Mouse (Mus musculus): ENCODE results near the gene Tex21. TPM values are rescaled to one million over a fixed set of nuclear protein-coding genes. Genes with fewer than 3 reads are reported as not detected.

The Tex21 gene
- total and polyA plus RNA-seq, 2 experiments from 2014 or later, result 0.11 TPM; not detected in 1

- Histone ChIP-seq H3K9me3 (replicated peaks; ENCODE audit: control insufficient read depth, low read length) (no peaks in the 10 kb centered on the region), H3K4me2 (ENCODE audit: low read depth, low read length) (no peak overlapping the region), H3K27ac (ENCODE audit: low read depth) (no peak overlapping the region), H3K4me1 (ENCODE audit: control insufficient read depth, insufficient read depth) (no peaks in the 10 kb centered on the region), H3K36me3 (replicated peaks; ENCODE audit: control insufficient read depth, insufficient read depth, low read length) (peaks cover 54% of the 10 kb centered on the region), H3K4me3 (ENCODE audit: low read depth, low read length) (no peak overlapping the region), H3K9ac (replicated peaks; ENCODE audit: low read depth, low read length) (no peak overlapping the region), H3K27me3 (ENCODE audit: control insufficient read depth, insufficient read depth, low read length) (no peaks in the 10 kb centered on the region)
- TF ChIP-seq CTCF (IDR thresholded peaks at IDR 0.05; ENCODE audit: low read depth), result no peak
- no peak for TF ChIP-seq EP300 (IDR thresholded peaks at IDR 0.05; ENCODE audit: low read depth)
- 85% methylated on average over 6 of the region's 6 CpGs for WGBS
- ATAC-seq (ENCODE audit: insufficient read depth, low read depth), result no peak
- DNase-seq (ENCODE audit: low spot score), result no peak
Observed at GRCm38 (mm10) chr12:76285418-76285817, 38.9 kb upstream of the Tex21 start.

- no peak overlapping the region for H3K4me2 ChIP-seq (ENCODE audit: low read depth, low read length)
- ATAC-seq (ENCODE audit: insufficient read depth, low read depth) (no peak), DNase-seq (ENCODE audit: low spot score) (no peak)
- no peak overlapping the region for H3K4me3 ChIP-seq (ENCODE audit: low read depth, low read length)
- H3K9ac ChIP-seq (replicated peaks; ENCODE audit: low read depth, low read length), result no peak overlapping the region
- H3K4me1 ChIP-seq (ENCODE audit: control insufficient read depth, insufficient read depth), result no peaks in the 10 kb centered on the region
- no peak overlapping the region for H3K27ac ChIP-seq (ENCODE audit: low read depth)
- H3K27me3 ChIP-seq (ENCODE audit: control insufficient read depth, insufficient read depth, low read length), result no peaks in the 10 kb centered on the region
- peaks cover 54% of the 10 kb centered on the region for H3K36me3 ChIP-seq (replicated peaks; ENCODE audit: control insufficient read depth, insufficient read depth, low read length)
- H3K9me3 ChIP-seq (replicated peaks; ENCODE audit: control insufficient read depth, low read length), result no peaks in the 10 kb centered on the region
- TF ChIP-seq CTCF (IDR thresholded peaks at IDR 0.05; ENCODE audit: low read depth) (no peak), EP300 (IDR thresholded peaks at IDR 0.05; ENCODE audit: low read depth) (no peak)
- 87% methylated on average over 17 of the region's 17 CpGs for WGBS
Observed at GRCm38 (mm10) chr12:76282532-76283173, 36.1 kb upstream of the Tex21 start.

DNA sequence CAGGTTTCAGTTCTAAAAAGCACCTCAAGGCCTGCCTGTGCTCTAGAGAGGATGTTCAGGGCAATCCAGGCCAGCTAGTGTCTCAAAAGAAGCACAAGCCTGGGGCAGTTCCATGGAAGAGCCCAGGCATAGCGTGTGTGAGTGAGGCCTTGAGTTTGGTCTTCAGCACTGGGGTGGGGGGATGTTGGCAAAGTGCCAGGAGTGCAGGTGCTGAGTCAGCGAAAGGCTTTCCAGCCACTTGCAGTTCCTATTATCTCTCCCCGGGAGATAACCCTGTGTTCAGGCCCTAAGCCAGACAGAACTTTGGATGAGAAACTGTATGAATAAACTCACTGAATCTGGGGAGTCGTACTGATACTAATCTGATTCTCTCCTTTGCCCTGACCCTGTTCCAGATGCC is 35.6 kb upstream of the Tex21 start:
- DNase-seq (ENCODE audit: low spot score) (no peak), ATAC-seq (ENCODE audit: insufficient read depth, low read depth) (no peak)
- H3K9ac ChIP-seq (replicated peaks; ENCODE audit: low read depth, low read length), result no peak overlapping the region
- no peak overlapping the region for H3K4me3 ChIP-seq (ENCODE audit: low read depth, low read length)
- H3K27ac ChIP-seq (ENCODE audit: low read depth), result no peak overlapping the region
- no peak for TF ChIP-seq CTCF (IDR thresholded peaks at IDR 0.05; ENCODE audit: low read depth)
- TF ChIP-seq EP300 (IDR thresholded peaks at IDR 0.05; ENCODE audit: low read depth), result no peak
- no peaks in the 10 kb centered on the region for H3K27me3 ChIP-seq (ENCODE audit: control insufficient read depth, insufficient read depth, low read length)
- H3K9me3 ChIP-seq (replicated peaks; ENCODE audit: control insufficient read depth, low read length), result no peaks in the 10 kb centered on the region
- H3K4me1 ChIP-seq (ENCODE audit: control insufficient read depth, insufficient read depth), result no peaks in the 10 kb centered on the region
- H3K36me3 ChIP-seq (replicated peaks; ENCODE audit: control insufficient read depth, insufficient read depth, low read length), result peaks cover 54% of the 10 kb centered on the region
- WGBS, result 22% methylated on average over 4 of the region's 4 CpGs
- no peak overlapping the region for H3K4me2 ChIP-seq (ENCODE audit: low read depth, low read length)

GRCm38 (mm10) chr12:76281111-76281660 is 34.6 kb upstream of the Tex21 start:
- WGBS, result 79% methylated on average over 2 of the region's 2 CpGs
- no peak for TF ChIP-seq CTCF (IDR thresholded peaks at IDR 0.05; ENCODE audit: low read depth)
- no peak for TF ChIP-seq EP300 (IDR thresholded peaks at IDR 0.05; ENCODE audit: low read depth)
- ATAC-seq (ENCODE audit: insufficient read depth, low read depth) (no peak), DNase-seq (ENCODE audit: low spot score) (no peak)
- Histone ChIP-seq H3K4me1 (ENCODE audit: control insufficient read depth, insufficient read depth) (no peaks in the 10 kb centered on the region), H3K9ac (replicated peaks; ENCODE audit: low read depth, low read length) (no peak overlapping the region), H3K9me3 (replicated peaks; ENCODE audit: control insufficient read depth, low read length) (no peaks in the 10 kb centered on the region), H3K36me3 (replicated peaks; ENCODE audit: control insufficient read depth, insufficient read depth, low read length) (peaks cover 54% of the 10 kb centered on the region), H3K4me2 (ENCODE audit: low read depth, low read length) (no peak overlapping the region), H3K27ac (ENCODE audit: low read depth) (no peak overlapping the region), H3K4me3 (ENCODE audit: low read depth, low read length) (no peak overlapping the region), H3K27me3 (ENCODE audit: control insufficient read depth, insufficient read depth, low read length) (no peaks in the 10 kb centered on the region)

- WGBS, result 71% methylated on average over 9 of the region's 9 CpGs
- Histone ChIP-seq H3K4me1 (ENCODE audit: control insufficient read depth, insufficient read depth) (no peaks in the 10 kb centered on the region), H3K4me2 (ENCODE audit: low read depth, low read length) (no peak overlapping the region), H3K27ac (ENCODE audit: low read depth) (no peak overlapping the region), H3K9ac (replicated peaks; ENCODE audit: low read depth, low read length) (no peak overlapping the region), H3K27me3 (ENCODE audit: control insufficient read depth, insufficient read depth, low read length) (no peaks in the 10 kb centered on the region), H3K4me3 (ENCODE audit: low read depth, low read length) (no peak overlapping the region), H3K36me3 (replicated peaks; ENCODE audit: control insufficient read depth, insufficient read depth, low read length) (peaks cover 56% of the 10 kb centered on the region), H3K9me3 (replicated peaks; ENCODE audit: control insufficient read depth, low read length) (no peaks in the 10 kb centered on the region)
- ATAC-seq (ENCODE audit: insufficient read depth, low read depth) (no peak), DNase-seq (ENCODE audit: low spot score) (no peak)
- TF ChIP-seq CTCF (IDR thresholded peaks at IDR 0.05; ENCODE audit: low read depth) (no peak), EP300 (IDR thresholded peaks at IDR 0.05; ENCODE audit: low read depth) (no peak)
Observed at GRCm38 (mm10) chr12:76280556-76280955, 34.0 kb upstream of the Tex21 start.

- DNase-seq (ENCODE audit: low spot score) (no peak), ATAC-seq (ENCODE audit: insufficient read depth, low read depth) (no peak)
- TF ChIP-seq CTCF (IDR thresholded peaks at IDR 0.05; ENCODE audit: low read depth) (no peak), EP300 (IDR thresholded peaks at IDR 0.05; ENCODE audit: low read depth) (no peak)
- no peaks in the 10 kb centered on the region for H3K9me3 ChIP-seq (replicated peaks; ENCODE audit: control insufficient read depth, low read length)
- WGBS, result 70% methylated on average over 6 of the region's 6 CpGs
- H3K36me3 ChIP-seq (replicated peaks; ENCODE audit: control insufficient read depth, insufficient read depth, low read length), result peaks cover 42% of the 10 kb centered on the region
- no peaks in the 10 kb centered on the region for H3K27me3 ChIP-seq (ENCODE audit: control insufficient read depth, insufficient read depth, low read length)
- no peak overlapping the region for H3K27ac ChIP-seq (ENCODE audit: low read depth)
- H3K9ac ChIP-seq (replicated peaks; ENCODE audit: low read depth, low read length), result no peak overlapping the region
- no peaks in the 10 kb centered on the region for H3K4me1 ChIP-seq (ENCODE audit: control insufficient read depth, insufficient read depth)
- no peak overlapping the region for H3K4me3 ChIP-seq (ENCODE audit: low read depth, low read length)
- H3K4me2 ChIP-seq (ENCODE audit: low read depth, low read length), result no peak overlapping the region
Observed at GRCm38 (mm10) chr12:76278209-76278608, 31.7 kb upstream of the Tex21 start.

Measured in heart, postnatal 0 days (tissue).